Mouse (Mus musculus) lung, adult 2 months (tissue): ENCODE results near the gene Nyx.

Source experiments
- CTCF ChIP-seq: fragments of 200-500 bp; IDR thresholded peaks from 2 replicates; pipeline ENCODE4 v1.5.1; 2011; ENCODE audit warnings: mild to moderate bottlenecking, low read length, control low read depth; ENCODE audit not compliant: insufficient read depth
- POLR2A ChIP-seq: fragments of 200-500 bp; IDR thresholded peaks from 2 replicates; pipeline ENCODE4 v1.6.1; 2011; ENCODE audit warnings: low read depth, mild to moderate bottlenecking, control low read depth, low read length, borderline replicate concordance; ENCODE audit errors: extremely low read depth

- TF ChIP-seq CTCF: no peak
- no peak for TF ChIP-seq POLR2A
Measured at GRCm38 (mm10) chrX:13516451-13516850, 50.5 kb downstream of the Nyx start.
